Mouse (Mus musculus) ES-Bruce4 (cell line): ENCODE data around the gene Casp1. TPM values are rescaled to one million over a fixed set of nuclear protein-coding genes. Genes with fewer than 3 reads are reported as not detected.

Experiments used
- H3K27ac ChIP-seq: 2 replicates; pipeline ENCODE4 v1.5.1; 2012; ENCODE audit warnings: low read length, inconsistent platforms; ENCODE audit not compliant: insufficient read depth
- H3K27me3 ChIP-seq: 2 replicates; pipeline ENCODE4 v1.6.1; 2012; ENCODE audit warnings: mild to moderate bottlenecking, low read length, inconsistent platforms; ENCODE audit not compliant: control insufficient read depth, poor library complexity, insufficient read depth, severe bottlenecking
- H3K36me3 ChIP-seq: 2 replicates; pipeline ENCODE4 v1.6.1; 2012; ENCODE audit warnings: inconsistent platforms, mild to moderate bottlenecking, low read length, moderate library complexity; ENCODE audit not compliant: control insufficient read depth, poor library complexity, insufficient read depth, severe bottlenecking
- H3K4me1 ChIP-seq: one replicate; pipeline ENCODE4 v1.8.1; 2011; ENCODE audit warnings: low read length; ENCODE audit not compliant: control insufficient read depth, insufficient read depth
- H3K4me3 ChIP-seq: 2 replicates; pipeline ENCODE4 v1.5.1; 2011; ENCODE audit warnings: low read depth, mild to moderate bottlenecking, low read length
- H3K9ac ChIP-seq: 2 replicates; pipeline ENCODE4 v1.6.1; 2012; ENCODE audit warnings: low read depth, mild to moderate bottlenecking, inconsistent platforms; ENCODE audit not compliant: poor library complexity, severe bottlenecking
- H3K9me3 ChIP-seq: replicated peaks from 2 replicates; pipeline ENCODE4 v1.6.1; 2012; ENCODE audit warnings: mild to moderate bottlenecking, low read length, inconsistent platforms; ENCODE audit not compliant: control insufficient read depth, poor library complexity, insufficient read depth, severe bottlenecking
- CTCF ChIP-seq: IDR thresholded peaks from one replicate; pipeline ENCODE4 v1.8.1; 2011; ENCODE audit warnings: low read depth, low read length
- EP300 ChIP-seq: IDR thresholded peaks from 2 replicates; pipeline ENCODE4 v1.6.1; 2011; ENCODE audit warnings: low read depth, low read length; ENCODE audit not compliant: insufficient read depth
- POLR2A ChIP-seq: IDR thresholded peaks from one replicate; pipeline ENCODE4 v1.8.1; 2011; ENCODE audit warnings: low read length; ENCODE audit not compliant: insufficient read depth
- polyA plus RNA-seq: library from polyadenylated mRNA; stranded (reverse); fragments of >200 nt; gene quantifications from 2 replicates; pipeline ENCODE4 v1.2.4, GENCODE M21; 2011; ENCODE audit warnings: low read depth; ENCODE audit not compliant: missing spikeins, insufficient read depth, insufficient read length

Casp1 gene
- polyA plus RNA-seq, 1 experiment: not detected

GRCm38 (mm10) chr9:5286597-5286996 is 11.7 kb upstream of the Casp1 start:
- Histone ChIP-seq H3K27ac (no peak overlapping the region), H3K4me3 (no peak overlapping the region), H3K9ac (no peak overlapping the region), H3K9me3 (peaks cover 4% of the 10 kb centered on the region; the same call in 1 of the 2 replicates), H3K36me3 (no peaks in the 10 kb centered on the region), H3K27me3 (no peaks in the 10 kb centered on the region), H3K4me1 (no peaks in the 10 kb centered on the region)
- TF ChIP-seq POLR2A (no peak), EP300 (no peak), CTCF (no peak)

- Histone ChIP-seq H3K9ac (no peak overlapping the region), H3K4me3 (no peak overlapping the region), H3K4me1 (no peaks in the 10 kb centered on the region), H3K27ac (no peak overlapping the region), H3K36me3 (no peaks in the 10 kb centered on the region), H3K27me3 (no peaks in the 10 kb centered on the region), H3K9me3 (no peaks in the 10 kb centered on the region)
- TF ChIP-seq EP300: no peak
- TF ChIP-seq CTCF: no peak
- TF ChIP-seq POLR2A: no peak
These were observed 1.7 kb upstream of the Casp1 start for GRCm38 (mm10) chr9:5296354-5297237.

- Histone ChIP-seq H3K9me3 (no peaks in the 10 kb centered on the region), H3K4me3 (no peak overlapping the region), H3K36me3 (no peaks in the 10 kb centered on the region), H3K4me1 (no peaks in the 10 kb centered on the region), H3K27me3 (no peaks in the 10 kb centered on the region), H3K9ac (no peak overlapping the region), H3K27ac (no peak overlapping the region)
- TF ChIP-seq POLR2A (no peak), CTCF (no peak), EP300 (no peak)
These were observed 740 bp downstream of the Casp1 start for GRCm38 (mm10) chr9:5299132-5299381.

GRCm38 (mm10) chr9:5308561-5308960 is 10.2 kb downstream of the Casp1 start, which contains the start of gene Casp4:
Gene Casp4, plus strand, starts transcription at chr9:5308828.
- no peaks in the 10 kb centered on the region for H3K4me1 ChIP-seq
- no peaks in the 10 kb centered on the region for H3K9me3 ChIP-seq
- no peak within 1 kb of the TSS for H3K9ac ChIP-seq
- no peak within 1 kb of the TSS for H3K4me3 ChIP-seq
- no peak within 1 kb of the TSS for H3K27ac ChIP-seq
- no peak for TF ChIP-seq POLR2A
- TF ChIP-seq CTCF: no peak
- TF ChIP-seq EP300: no peak
- no peaks in the 10 kb centered on the region for H3K36me3 ChIP-seq
- H3K27me3 ChIP-seq: no peaks in the 10 kb centered on the region

GRCm38 (mm10) chr9:5310112-5310511 is 11.8 kb downstream of the Casp1 start:
- Histone ChIP-seq H3K27me3 (no peaks in the 10 kb centered on the region), H3K9me3 (no peaks in the 10 kb centered on the region), H3K9ac (no peak overlapping the region), H3K4me1 (no peaks in the 10 kb centered on the region), H3K4me3 (no peak overlapping the region), H3K27ac (no peak overlapping the region), H3K36me3 (no peaks in the 10 kb centered on the region)
- TF ChIP-seq EP300 (no peak), CTCF (no peak), POLR2A (no peak)

- no peaks in the 10 kb centered on the region for H3K36me3 ChIP-seq
- no peaks in the 10 kb centered on the region for H3K4me1 ChIP-seq
- H3K9me3 ChIP-seq: no peaks in the 10 kb centered on the region
- no peak overlapping the region for H3K4me3 ChIP-seq
- H3K27ac ChIP-seq: no peak overlapping the region
- H3K27me3 ChIP-seq: no peaks in the 10 kb centered on the region
- no peak overlapping the region for H3K9ac ChIP-seq
- TF ChIP-seq CTCF: no peak
- no peak for TF ChIP-seq EP300
- TF ChIP-seq POLR2A: no peak
These were observed 13.1 kb downstream of the Casp1 start for GRCm38 (mm10) chr9:5311435-5311834.
